ENCODE assay signal across 16 mouse cellular contexts in genomic region chr12:83163721-83164120, GRCm38 (mm10).
DNase-seq lines count a peak whose midpoint lies in the region; ATAC-seq and TF ChIP-seq lines count a peak whose summit lies in the region.
"Had no signal": no experiment of that assay in that cellular context is flagged by ENCODE, and none has a peak within 500 bp of the region (broad histone marks: within the 10 kb centered on the region; RNA-seq: fewer than 3 reads in every experiment).

No protein-coding gene starts in this region.

- H3K9me3 ChIP-seq in heart, embryonic 12.5 days (replicated peaks) = no peaks in the 10 kb centered on the region
- no peaks in the 10 kb centered on the region for H3K9me3 ChIP-seq in intestine, embryonic 15.5 days
- H3K9me3 ChIP-seq in intestine, postnatal 0 days (ENCODE audit: control insufficient read depth) = no peaks in the 10 kb centered on the region
- H3K9me3 ChIP-seq in liver, postnatal 0 days (ENCODE audit: low read length) = no peaks in the 10 kb centered on the region
- H3K9me3 ChIP-seq: forebrain, embryonic 15.5 days; limb, embryonic 13.5 days; neural tube, embryonic 13.5 days had no signal

- no peak overlapping the region for H3K4me3 ChIP-seq in heart, embryonic 12.5 days
- no peak overlapping the region for H3K4me3 ChIP-seq in intestine, embryonic 15.5 days (replicated peaks)
- no peak overlapping the region for H3K4me3 ChIP-seq in intestine, postnatal 0 days (ENCODE audit: low read depth, low read length)
- H3K4me3 ChIP-seq in liver, postnatal 0 days (ENCODE audit: low read depth, low read length) = no peak overlapping the region
- H3K4me3 ChIP-seq: forebrain, embryonic 15.5 days; limb, embryonic 13.5 days; neural tube, embryonic 13.5 days had no signal

- peak; percentile 58; the same call in 1 of the 2 replicates for TF ChIP-seq EP300 in liver, postnatal 0 days (IDR thresholded peaks at IDR 0.05; ENCODE audit: low read depth)

- H3K27me3 ChIP-seq in heart, embryonic 12.5 days (replicated peaks) = no peaks in the 10 kb centered on the region
- no peaks in the 10 kb centered on the region for H3K27me3 ChIP-seq in intestine, embryonic 15.5 days (replicated peaks)
- H3K27me3 ChIP-seq in intestine, postnatal 0 days (replicated peaks; ENCODE audit: control insufficient read depth, insufficient read depth, low read length) = no peaks in the 10 kb centered on the region
- H3K27me3 ChIP-seq in liver, postnatal 0 days (ENCODE audit: insufficient read depth, low read length) = no peaks in the 10 kb centered on the region
- H3K27me3 ChIP-seq: forebrain, embryonic 15.5 days; limb, embryonic 13.5 days; neural tube, embryonic 13.5 days had no signal

- TF ChIP-seq CTCF in intestine, postnatal 0 days (IDR thresholded peaks at IDR 0.05; ENCODE audit: low read depth) = no peak
- TF ChIP-seq CTCF in liver, postnatal 0 days (IDR thresholded peaks at IDR 0.05; ENCODE audit: low read depth) = no peak

- 47% methylated on average over 5 of the region's 5 CpGs for WGBS in heart, embryonic 12.5 days
- 31% methylated on average over 5 of the region's 5 CpGs for WGBS in intestine, embryonic 15.5 days
- 42% methylated on average over 5 of the region's 5 CpGs for WGBS in intestine, postnatal 0 days
- 39% methylated on average over 5 of the region's 5 CpGs for WGBS in liver, postnatal 0 days (ENCODE audit: insufficient replicate concordance)

- peaks cover 24% of the 10 kb centered on the region for H3K4me1 ChIP-seq in heart, embryonic 12.5 days (replicated peaks)
- H3K4me1 ChIP-seq in intestine, embryonic 15.5 days (replicated peaks) = no peaks in the 10 kb centered on the region
- H3K4me1 ChIP-seq in intestine, postnatal 0 days (replicated peaks; ENCODE audit: control insufficient read depth, insufficient read depth, low read length) = no peaks in the 10 kb centered on the region
- peaks cover 3% of the 10 kb centered on the region for H3K4me1 ChIP-seq in liver, postnatal 0 days (ENCODE audit: insufficient read depth)
- H3K4me1 ChIP-seq: forebrain, embryonic 15.5 days; limb, embryonic 13.5 days; neural tube, embryonic 13.5 days had no signal

- ATAC-seq in heart, embryonic 12.5 days (ENCODE audit: insufficient number of reproducible peaks, low FRiP score) = 0 out of 2 replicates have a peak, but pooled peaks have one; percentile 30
- ATAC-seq in intestine, embryonic 15.5 days = peak; percentile 53
- ATAC-seq in intestine, postnatal 0 days = no peak
- peak; percentile 26; the same call in 1 of the 2 replicates for ATAC-seq in erythroid progenitor cell, adult 5-6 weeks (replicated peaks; ENCODE audit: low FRiP score, poor library complexity, severe bottlenecking)
- peak; percentile 82 for ATAC-seq in liver, postnatal 0 days
- ATAC-seq: forebrain, embryonic 15.5 days had no signal

- no peak overlapping the region for H3K9ac ChIP-seq in heart, embryonic 12.5 days
- H3K9ac ChIP-seq in intestine, embryonic 15.5 days = no peak overlapping the region
- H3K9ac ChIP-seq in intestine, postnatal 0 days (ENCODE audit: low read depth, low read length) = no peak overlapping the region
- no peak overlapping the region for H3K9ac ChIP-seq in liver, postnatal 0 days (replicated peaks)
- H3K9ac ChIP-seq: forebrain, embryonic 15.5 days; limb, embryonic 13.5 days; neural tube, embryonic 13.5 days had no signal

- H3K4me2 ChIP-seq in heart, embryonic 12.5 days = no peak overlapping the region
- H3K4me2 ChIP-seq in intestine, embryonic 15.5 days (replicated peaks) = no peak overlapping the region
- H3K4me2 ChIP-seq in intestine, postnatal 0 days (replicated peaks; ENCODE audit: low read depth) = no peak overlapping the region
- H3K4me2 ChIP-seq in liver, postnatal 0 days (ENCODE audit: low read depth, low read length) = no peak overlapping the region
- H3K4me2 ChIP-seq: forebrain, embryonic 15.5 days; limb, embryonic 13.5 days; neural tube, embryonic 13.5 days had no signal

- H3K27ac ChIP-seq in heart, embryonic 12.5 days (ENCODE audit: poor library complexity, severe bottlenecking) = no peak overlapping the region
- no peak overlapping the region for H3K27ac ChIP-seq in intestine, embryonic 15.5 days
- H3K27ac ChIP-seq in intestine, postnatal 0 days (ENCODE audit: low read depth, low read length) = no peak overlapping the region
- H3K27ac ChIP-seq in liver, postnatal 0 days (ENCODE audit: low read depth) = peak overlapping the region; percentile 94
- H3K27ac ChIP-seq: forebrain, embryonic 15.5 days; limb, embryonic 13.5 days; neural tube, embryonic 13.5 days had no signal

- no peaks in the 10 kb centered on the region for H3K36me3 ChIP-seq in heart, embryonic 12.5 days
- no peaks in the 10 kb centered on the region for H3K36me3 ChIP-seq in intestine, embryonic 15.5 days
- no peaks in the 10 kb centered on the region for H3K36me3 ChIP-seq in intestine, postnatal 0 days (ENCODE audit: control insufficient read depth, insufficient read depth)
- no peaks in the 10 kb centered on the region for H3K36me3 ChIP-seq in liver, postnatal 0 days (replicated peaks; ENCODE audit: insufficient read depth, low read length)
- H3K36me3 ChIP-seq: forebrain, embryonic 15.5 days; limb, embryonic 13.5 days; neural tube, embryonic 13.5 days had no signal

- no peak for DNase-seq in heart, adult 11 months
- DNase-seq in liver, postnatal 0 days = peak; percentile 63
- DNase-seq in cerebellum, adult 11 months = no peak
- no peak for DNase-seq in spleen, postnatal 4 days (ENCODE audit: low spot score in 2 of 2)
- DNase-seq: adrenal gland, adult 8-10 months; cerebellum, adult 9-10 months; kidney, adult 9 months; lung, postnatal 10 days; thymus, adult 2 months had no signal
